Mouse (Mus musculus) right cerebral cortex, postnatal 10 days (tissue): ENCODE results near the gene Rfx1.

ENCODE experiments used
- DNase-seq, 2 experiments: peaks; one replicate each; pipeline ENCODE4 v3.0.0; 2021; ENCODE audit warnings: low spot score in 2 of 2

Rfx1 gene

DNA sequence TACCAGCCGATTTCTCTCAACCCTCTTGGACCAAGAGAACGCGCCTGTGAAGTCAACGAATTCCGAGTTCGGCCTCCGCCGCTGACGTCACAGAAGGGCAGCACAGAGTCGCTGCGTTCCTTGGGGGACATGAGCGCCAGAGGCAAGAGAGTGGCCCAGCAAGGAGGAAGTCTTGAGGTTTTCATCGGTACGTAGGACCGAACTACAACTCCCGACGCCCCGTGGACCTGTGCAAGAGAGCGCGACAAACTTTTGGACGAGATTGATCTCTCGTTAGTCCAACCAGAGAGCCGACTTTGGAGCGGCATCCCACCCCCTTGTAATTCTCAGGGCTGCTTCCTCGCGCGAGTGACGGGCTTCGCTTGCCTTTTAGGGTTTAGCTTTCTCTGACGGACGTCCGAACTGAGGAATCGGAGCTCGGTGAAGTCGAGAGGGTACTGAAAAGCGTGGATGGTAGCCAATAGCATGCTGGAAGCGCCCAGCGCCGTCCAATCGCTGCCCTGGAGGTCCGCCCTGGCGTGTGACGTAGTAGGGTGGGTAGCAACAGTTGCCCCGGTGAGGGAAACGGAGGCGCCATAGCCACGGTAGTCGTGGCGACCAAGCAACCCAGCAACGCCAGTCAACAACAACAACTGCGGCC, at the start of gene Rfx1:
Rfx1 (plus strand) TSS at position 544 of the 640 bp plus-strand sequence.
- DNase-seq, result peak; percentile 100

DNA sequence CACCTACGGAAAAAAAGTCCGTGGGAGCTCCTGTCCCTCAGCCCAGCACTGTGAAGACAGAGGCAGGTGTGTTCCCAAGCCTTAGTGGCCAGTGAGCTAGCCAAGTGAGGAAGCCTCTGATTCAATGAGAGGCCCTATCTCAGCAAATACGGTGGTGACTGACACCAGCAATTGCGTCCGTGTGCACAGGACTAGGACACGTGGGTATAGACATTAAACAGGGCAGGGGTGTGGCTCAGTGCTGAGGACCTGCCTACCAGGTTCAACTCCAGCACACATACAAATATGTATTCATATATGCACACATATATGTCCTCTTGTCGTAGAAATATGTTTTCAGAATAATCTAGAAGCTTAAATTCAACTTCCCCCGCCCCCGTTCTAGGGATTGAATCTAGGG, 46.9 kb upstream of the Rfx1 start:
- DNase-seq, result no peak

DNA sequence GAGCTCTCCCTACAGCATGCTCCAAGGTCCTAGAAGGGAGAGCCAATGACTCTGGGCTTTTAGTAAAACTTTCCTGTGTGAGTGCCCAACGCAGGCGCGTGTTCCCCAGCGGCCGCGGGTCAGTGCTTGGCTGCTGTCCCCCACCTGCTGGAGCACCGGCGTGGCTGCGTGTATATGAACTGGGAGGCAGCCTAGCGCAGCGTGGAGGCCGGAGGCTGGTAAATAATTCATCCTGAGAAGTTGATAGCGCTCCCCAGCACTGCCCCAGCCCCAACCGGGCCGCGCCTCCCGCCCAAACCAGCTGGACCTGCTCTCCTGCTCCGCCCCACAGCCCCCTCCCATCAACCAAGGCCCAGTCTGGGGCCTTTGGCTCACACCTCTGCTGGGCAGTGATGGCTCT, 45.5 kb upstream of the Rfx1 start, which contains the start of gene Palm3:
Palm3 (plus strand) TSS at position 376 of the 400 bp plus-strand sequence.
- no peak for DNase-seq

DNA sequence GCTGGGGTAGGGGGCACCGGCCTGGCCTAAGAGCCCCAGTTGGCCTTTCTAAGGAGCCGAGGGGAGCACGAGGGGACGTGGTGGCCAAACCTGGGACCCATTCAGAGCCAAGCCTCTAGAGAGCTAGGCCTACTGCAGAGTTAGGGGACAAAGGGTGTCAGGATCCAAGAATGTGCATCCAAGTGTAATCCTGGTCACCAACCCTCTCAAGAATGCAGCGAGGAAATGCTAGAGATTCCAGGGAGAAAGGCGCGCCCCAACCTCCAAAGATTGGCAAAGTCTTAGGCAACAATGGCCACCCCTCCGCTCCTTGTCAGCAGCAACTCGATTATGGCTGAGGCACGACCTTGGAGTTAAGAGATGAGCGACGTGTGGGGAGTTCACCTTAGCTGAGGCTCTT, 45.1 kb upstream of the Rfx1 start:
- no peak for DNase-seq

DNA sequence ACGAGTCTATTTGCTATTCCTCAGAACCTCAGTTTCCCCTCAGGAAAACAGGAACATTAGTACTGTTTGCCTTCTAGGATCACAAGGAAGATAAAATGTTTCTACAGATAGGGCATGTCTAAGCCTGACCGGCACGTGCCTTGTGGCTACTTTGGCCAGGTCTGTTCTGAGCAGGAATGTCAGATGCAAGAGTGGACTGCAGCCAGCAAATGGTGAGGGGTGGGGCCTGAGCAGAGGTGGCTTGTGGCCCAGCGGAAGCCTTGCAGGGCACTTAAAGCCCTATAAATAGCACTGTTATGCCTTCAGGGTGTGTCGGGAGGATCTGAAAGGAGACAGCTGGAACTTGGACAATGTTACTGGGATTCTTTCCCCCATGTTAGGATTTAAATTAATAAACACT, 43.5 kb upstream of the Rfx1 start:
- no peak for DNase-seq

- DNase-seq, result no peak
Measured at GRCm38 (mm10) chr8:84023631-84024030, 43.0 kb upstream of the Rfx1 start.

GRCm38 (mm10) chr8:84024171-84024570, 42.5 kb upstream of the Rfx1 start:
- DNase-seq, result peak in 1 of 2 experiments; percentile 55

DNA sequence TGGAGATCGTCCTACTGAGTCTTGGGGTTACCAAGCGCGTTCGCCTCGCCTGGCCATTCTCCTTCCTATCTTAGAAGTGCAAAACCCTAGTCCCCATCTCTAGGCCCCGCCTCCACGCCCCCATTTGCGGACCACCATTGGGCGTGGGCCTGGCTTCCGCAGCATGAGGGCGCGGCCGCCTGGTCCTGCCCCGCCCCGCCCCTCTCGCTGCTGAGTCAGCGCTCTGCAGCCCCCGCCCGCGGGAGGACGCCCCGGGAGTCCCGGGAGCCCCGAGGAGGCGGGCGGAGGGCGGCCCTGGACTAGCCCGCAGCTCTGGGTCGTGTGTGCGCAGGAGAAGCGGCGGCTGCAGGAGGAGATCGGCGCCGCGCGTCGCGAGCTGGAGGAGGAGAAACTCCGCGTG, 40.8 kb upstream of the Rfx1 start:
- DNase-seq, result peak; percentile 70 to 76

DNA sequence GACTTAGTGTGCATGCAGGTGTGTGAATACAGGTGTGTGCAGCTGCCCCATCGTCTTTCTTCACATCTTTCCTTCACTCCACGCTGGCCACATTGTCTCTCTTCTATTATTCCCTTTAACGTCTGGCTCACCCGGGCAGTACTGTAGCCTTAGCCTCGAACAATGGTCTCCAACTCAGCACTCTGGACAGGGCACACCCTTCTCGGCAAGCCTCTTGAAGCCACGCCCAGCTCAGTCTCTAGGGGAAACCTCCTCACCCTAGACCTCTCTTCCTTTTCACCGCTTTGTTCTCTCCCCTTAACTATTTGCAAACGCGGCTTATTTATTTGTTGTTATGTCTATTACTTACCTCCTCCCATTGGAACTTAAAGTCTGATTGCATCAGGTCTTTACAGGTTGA, 39.2 kb upstream of the Rfx1 start:
- DNase-seq, result no peak

DNA sequence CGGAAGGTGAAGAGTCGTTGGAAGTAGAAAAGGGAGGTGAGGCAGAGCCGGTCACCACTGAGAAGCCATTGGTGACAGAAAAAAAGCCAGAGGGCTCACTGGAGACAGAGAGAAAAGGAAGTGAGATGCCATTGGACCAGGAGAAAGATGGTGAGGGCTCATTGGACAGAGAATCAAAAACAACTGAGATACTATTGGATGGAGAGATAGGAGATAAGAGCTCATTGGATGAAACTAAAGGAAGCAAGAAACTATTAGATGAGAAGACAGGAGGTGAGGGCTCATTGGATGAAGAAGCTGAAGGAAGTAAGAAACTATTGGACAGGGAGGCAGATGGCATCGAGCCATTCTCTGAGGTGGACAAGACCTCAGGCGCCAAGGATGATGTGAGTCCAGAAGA, 37.4 kb upstream of the Rfx1 start:
- DNase-seq, result no peak

DNA sequence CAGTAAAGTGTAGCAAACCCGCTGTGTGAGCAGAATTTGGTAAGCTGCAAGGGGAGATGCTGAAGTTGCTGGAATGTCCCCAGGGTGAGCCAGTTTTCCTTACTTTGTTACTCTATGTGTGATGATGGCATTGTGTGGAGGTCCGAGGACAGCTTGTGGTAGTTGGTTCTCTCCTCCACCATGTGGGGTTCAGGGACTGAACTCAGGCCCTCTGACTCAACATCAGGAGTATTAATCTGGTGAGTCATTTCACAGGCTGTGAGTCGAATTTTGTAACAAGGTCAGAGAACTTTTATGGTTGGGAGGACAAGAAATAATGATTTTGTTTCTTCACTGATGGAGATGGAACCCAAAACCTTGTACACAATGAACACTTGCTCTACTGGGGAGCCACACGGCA, 33.9 kb upstream of the Rfx1 start:
- no peak for DNase-seq

GRCm38 (mm10) chr8:84038015-84038414, 28.6 kb upstream of the Rfx1 start:
- DNase-seq, result no peak

DNA sequence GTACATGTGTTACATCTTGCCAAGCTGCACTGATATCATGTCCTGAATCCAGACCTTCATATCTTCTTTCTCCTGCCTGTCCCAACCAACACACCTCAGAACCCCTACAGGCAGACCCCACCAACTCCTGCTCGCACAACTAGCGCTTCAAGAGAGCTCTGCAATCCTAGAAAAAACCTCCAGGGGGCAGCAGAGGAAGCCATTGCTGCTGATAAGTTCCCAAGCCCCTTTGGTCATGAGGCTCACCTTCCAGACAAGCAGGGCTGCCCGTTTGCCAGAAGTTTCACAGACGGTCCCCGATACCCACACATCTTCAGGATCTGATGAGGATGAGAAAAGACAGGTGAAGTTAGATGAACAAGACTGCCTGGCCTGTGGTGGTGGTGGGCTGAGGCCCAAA, 27.6 kb upstream of the Rfx1 start:
- peak; percentile 69 to 81 for DNase-seq

- DNase-seq, result peak; percentile 47 to 59
Measured at GRCm38 (mm10) chr8:84042066-84042947, 24.3 kb upstream of the Rfx1 start, which contains the start of gene Il27ra. Gene Il27ra (minus strand): TSS chr8:84042589.

DNA sequence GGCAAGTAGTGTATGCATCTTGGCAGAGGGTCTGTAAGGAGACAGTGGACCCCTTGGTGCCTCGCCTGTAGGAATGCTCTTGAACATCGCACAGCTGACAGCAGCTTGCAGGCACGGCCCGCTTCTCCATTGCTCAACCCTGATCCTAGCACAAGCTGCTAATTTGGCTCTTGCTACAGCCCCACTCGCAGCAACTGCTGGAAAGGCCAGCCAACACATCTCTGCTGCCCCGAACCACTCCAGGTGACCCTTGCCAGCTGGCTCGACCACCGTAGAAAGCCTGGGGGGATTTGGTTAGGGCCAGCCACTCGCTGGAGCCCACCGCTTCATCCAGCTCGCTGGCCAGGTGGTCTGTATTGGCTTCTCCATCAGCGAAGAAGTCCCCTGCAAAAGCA, 23.7 kb upstream of the Rfx1 start:
- no peak for DNase-seq

- DNase-seq, result no peak
Measured at GRCm38 (mm10) chr8:84044103-84044502, 22.5 kb upstream of the Rfx1 start.

GRCm38 (mm10) chr8:84044900-84045299, 21.7 kb upstream of the Rfx1 start, which contains the start of gene Rln3:
Gene Rln3 (minus strand): TSS chr8:84045000.
- no peak for DNase-seq

DNA sequence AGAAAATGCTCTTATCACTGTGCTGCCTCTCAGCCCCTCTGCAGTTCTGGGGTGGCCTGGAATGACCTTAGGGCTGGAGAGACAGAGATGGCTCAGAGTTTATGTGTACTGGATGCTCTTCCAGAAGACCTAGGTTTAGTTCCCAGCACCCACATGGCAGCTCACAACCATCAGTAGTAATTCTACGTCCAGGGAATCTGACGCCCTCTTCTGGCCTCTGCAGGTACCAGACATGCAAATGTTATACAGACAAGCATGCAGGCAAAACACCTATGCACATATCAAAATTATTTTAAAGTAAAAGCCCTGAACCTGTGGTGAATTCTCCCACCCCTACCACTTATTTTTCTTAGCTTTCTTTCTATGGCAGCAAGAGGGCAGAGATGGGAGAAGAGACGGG, 20.1 kb upstream of the Rfx1 start:
- no peak for DNase-seq

DNA sequence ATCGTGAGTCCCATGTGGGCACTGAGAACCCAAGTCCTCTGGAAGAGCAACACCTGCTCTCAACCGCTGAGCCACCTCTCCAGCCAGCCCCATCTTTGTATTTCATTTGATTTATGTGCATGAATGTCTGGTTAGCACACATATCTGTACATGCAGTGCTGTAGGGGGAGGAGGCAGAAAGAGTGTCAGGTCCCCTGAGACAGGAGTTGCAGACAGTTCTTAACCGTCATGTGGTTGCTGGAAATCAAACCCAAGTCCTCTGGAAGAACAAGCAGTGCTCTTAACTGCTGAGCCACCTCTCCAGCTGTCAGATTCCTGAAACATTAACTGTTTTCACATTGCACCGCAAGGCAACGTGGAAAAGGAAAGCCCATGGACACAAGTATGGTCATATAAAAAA, 18.5 kb upstream of the Rfx1 start:
- DNase-seq, result no peak

- no peak for DNase-seq
Measured at GRCm38 (mm10) chr8:84052746-84053145, 13.9 kb upstream of the Rfx1 start.

- no peak for DNase-seq
Measured at GRCm38 (mm10) chr8:84053229-84053628, 13.4 kb upstream of the Rfx1 start.

DNA sequence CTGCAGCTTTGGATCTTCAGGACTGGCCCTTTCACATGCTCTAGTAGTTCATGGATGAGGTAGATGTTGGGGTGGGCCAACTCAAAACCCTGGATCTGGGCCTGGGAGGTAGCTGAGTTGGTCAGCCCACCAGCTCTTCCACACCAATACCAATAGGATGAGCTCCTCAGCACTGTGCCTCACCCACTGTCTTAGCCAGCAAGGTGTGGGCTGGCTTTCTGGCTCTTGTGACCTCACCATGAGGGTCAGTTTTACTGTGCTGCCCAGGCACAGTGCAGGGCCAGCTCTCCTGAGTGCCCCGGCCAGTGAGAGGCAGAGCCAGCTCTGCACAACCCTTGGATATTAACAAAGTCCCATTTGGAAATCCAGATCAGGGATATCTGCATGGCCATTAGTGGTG, 8.8 kb upstream of the Rfx1 start:
- DNase-seq, result no peak

GRCm38 (mm10) chr8:84059226-84059625, 7.4 kb upstream of the Rfx1 start:
- DNase-seq, result no peak
